Mouse (Mus musculus) limb, embryonic 15.5 days (tissue): ENCODE measurements around the gene Rap1gap2. TPM values are rescaled to one million over a fixed set of nuclear protein-coding genes. Genes with fewer than 3 reads are reported as not detected.

ENCODE experiments used
- ATAC-seq: fragments of 200-750 bp; cut with Nextera tagmentation; 2 replicates; pipeline ENCODE4 v1.8.0; 2017; ENCODE audit warnings: low read depth, moderate TSS enrichment; ENCODE audit not compliant: insufficient number of reproducible peaks, low FRiP score, low TSS enrichment
- H3K27ac ChIP-seq: fragments of 300-500 bp; sonication (generic); 2 replicates; pipeline ENCODE4 v1.5.1; 2015; ENCODE audit warnings: moderate library complexity, mild to moderate bottlenecking, inconsistent platforms
- H3K27me3 ChIP-seq: fragments of 300-500 bp; sonication (generic); 2 replicates; pipeline ENCODE4 v1.6.1; 2015; ENCODE audit warnings: inconsistent platforms
- H3K36me3 ChIP-seq: fragments of 300-500 bp; sonication (generic); 2 replicates; pipeline ENCODE4 v1.6.1; 2015; ENCODE audit warnings: inconsistent platforms
- H3K4me1 ChIP-seq: fragments of 300-500 bp; sonication (generic); 2 replicates; pipeline ENCODE4 v1.6.1; 2015; ENCODE audit warnings: inconsistent platforms
- H3K4me2 ChIP-seq: fragments of 300-500 bp; sonication (generic); 2 replicates; pipeline ENCODE4 v1.6.1; 2015; ENCODE audit warnings: mild to moderate bottlenecking, inconsistent platforms
- H3K4me3 ChIP-seq: fragments of 300-500 bp; sonication (generic); 2 replicates; pipeline ENCODE4 v1.5.1; 2015; ENCODE audit warnings: mild to moderate bottlenecking, inconsistent platforms
- H3K9ac ChIP-seq: fragments of 300-500 bp; sonication (generic); 2 replicates; pipeline ENCODE4 v1.6.1; 2015; ENCODE audit warnings: inconsistent platforms
- H3K9me3 ChIP-seq: fragments of 300-500 bp; sonication (generic); 2 replicates; pipeline ENCODE4 v1.6.1; 2016; ENCODE audit warnings: inconsistent platforms
- WGBS: fragments of 180-500 bp; shearing (Covaris S2); methylation state at CpG from one replicate; pipeline ENCODE4 v1.1.7; 2015; 5-methylcytosine and 5-hydroxymethylcytosine counted together
- polyA plus RNA-seq: library from polyadenylated mRNA; unstranded; fragments of >200 nt; fragmentation: Nextera tagmentation; extraction: Ambion mirVana; gene quantifications from 2 replicates; pipeline ENCODE4 v1.2.1, GENCODE M21; 2015

Gene Rap1gap2
- polyA plus RNA-seq, 1 experiment from 2014 or later: 1.6 TPM

DNA sequence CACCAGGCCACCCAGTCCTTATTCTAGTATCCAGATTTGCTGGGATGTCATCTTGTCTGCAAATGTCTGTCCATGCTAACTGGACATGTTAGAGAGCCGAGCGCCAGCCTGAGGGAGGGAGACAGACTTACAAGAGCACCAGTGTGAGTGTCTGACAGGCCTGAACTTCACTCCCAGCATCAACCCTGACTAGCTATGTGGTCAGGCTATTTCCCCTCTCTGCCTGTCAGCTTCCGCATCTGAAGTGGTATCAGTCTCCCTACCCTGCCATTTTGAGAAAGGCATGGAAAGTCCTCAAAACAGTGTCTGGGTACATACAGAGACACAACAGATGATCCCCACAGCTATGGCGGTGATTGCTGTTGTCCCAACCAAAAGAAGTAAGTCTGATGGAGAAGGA, 119.6 kb downstream of the Rap1gap2 start:
- H3K4me3 ChIP-seq: no peak overlapping the region
- H3K27ac ChIP-seq: no peak overlapping the region
- no peaks in the 10 kb centered on the region for H3K4me1 ChIP-seq
- ATAC-seq: no peak
- 84% methylated on average over 4 of the region's 4 CpGs for WGBS
- H3K9ac ChIP-seq: no peak overlapping the region
- H3K36me3 ChIP-seq: no peaks in the 10 kb centered on the region
- no peaks in the 10 kb centered on the region for H3K27me3 ChIP-seq
- no peaks in the 10 kb centered on the region for H3K9me3 ChIP-seq
- H3K4me2 ChIP-seq: no peak overlapping the region

DNA sequence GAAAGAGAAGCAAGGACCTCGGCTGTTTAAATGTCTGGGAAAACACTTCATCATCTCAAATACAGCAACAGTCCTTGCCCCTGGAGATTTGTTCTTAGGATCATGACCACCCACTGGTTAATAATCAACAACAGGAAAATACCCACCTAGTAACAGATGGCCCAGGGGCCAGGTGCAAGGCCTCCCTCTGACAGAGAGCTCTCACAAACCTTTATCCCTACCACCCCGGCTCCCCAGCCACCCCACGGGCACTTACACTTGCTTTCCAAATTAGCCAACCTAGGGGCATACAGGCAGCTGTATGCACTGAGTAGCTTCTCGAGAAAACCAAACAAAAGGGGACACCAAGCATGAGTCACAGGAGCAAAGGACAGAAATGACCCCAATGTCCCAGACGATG, 121.5 kb downstream of the Rap1gap2 start:
- no peaks in the 10 kb centered on the region for H3K36me3 ChIP-seq
- H3K9me3 ChIP-seq: no peaks in the 10 kb centered on the region
- ATAC-seq: no peak
- no peak overlapping the region for H3K4me2 ChIP-seq
- H3K9ac ChIP-seq: no peak overlapping the region
- H3K27ac ChIP-seq: no peak overlapping the region
- no peaks in the 10 kb centered on the region for H3K27me3 ChIP-seq
- H3K4me1 ChIP-seq: no peaks in the 10 kb centered on the region
- no peak overlapping the region for H3K4me3 ChIP-seq
- 55% methylated on average over 5 of the region's 5 CpGs for WGBS

DNA sequence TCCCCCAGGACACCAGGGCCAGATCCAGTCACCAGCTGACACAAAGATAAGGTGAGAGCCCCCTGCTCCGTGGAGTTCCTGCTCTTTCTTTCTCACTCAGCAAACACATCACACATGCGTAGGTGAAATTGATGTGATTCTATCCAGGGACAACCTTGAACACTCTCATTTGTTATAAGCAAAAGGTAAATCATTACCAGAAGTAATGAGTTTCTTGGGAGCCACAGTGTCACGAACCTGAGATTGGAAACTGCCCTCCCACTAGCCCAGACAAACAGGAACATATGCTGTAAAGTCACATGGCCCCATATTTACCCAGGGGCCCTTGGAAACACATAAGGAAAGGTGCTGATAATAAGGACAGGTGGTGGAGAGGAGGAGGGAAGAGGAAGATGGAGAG, 122.8 kb downstream of the Rap1gap2 start:
- H3K27me3 ChIP-seq: no peaks in the 10 kb centered on the region

GRCm38 (mm10) chr11:74485435-74486217, 125.1 kb downstream of the Rap1gap2 start:
- Histone ChIP-seq H3K9ac (no peak overlapping the region), H3K9me3 (no peaks in the 10 kb centered on the region), H3K4me3 (no peak overlapping the region), H3K27me3 (no peaks in the 10 kb centered on the region), H3K4me2 (no peak overlapping the region), H3K4me1 (no peaks in the 10 kb centered on the region), H3K36me3 (no peaks in the 10 kb centered on the region), H3K27ac (no peak overlapping the region)
- 83% methylated on average over 7 of the region's 7 CpGs for WGBS
- no peak for ATAC-seq

More for the DNA sequence above, 122.8 kb downstream of the Rap1gap2 start:
- H3K4me1 ChIP-seq: no peaks in the 10 kb centered on the region
- no peaks in the 10 kb centered on the region for H3K9me3 ChIP-seq
- H3K27ac ChIP-seq: no peak overlapping the region
- ATAC-seq: no peak
- H3K4me2 ChIP-seq: no peak overlapping the region
- H3K36me3 ChIP-seq: no peaks in the 10 kb centered on the region
- WGBS: 56% methylated on average over 3 of the region's 3 CpGs
- H3K9ac ChIP-seq: no peak overlapping the region
- H3K4me3 ChIP-seq: no peak overlapping the region

GRCm38 (mm10) chr11:74483871-74484270, 126.8 kb downstream of the Rap1gap2 start:
- no peaks in the 10 kb centered on the region for H3K4me1 ChIP-seq
- WGBS: 81% methylated on average over 5 of the region's 5 CpGs
- H3K36me3 ChIP-seq: no peaks in the 10 kb centered on the region
- no peaks in the 10 kb centered on the region for H3K27me3 ChIP-seq
- H3K27ac ChIP-seq: no peak overlapping the region
- H3K4me3 ChIP-seq: no peak overlapping the region
- no peak for ATAC-seq
- H3K9ac ChIP-seq: no peak overlapping the region
- no peak overlapping the region for H3K4me2 ChIP-seq
- H3K9me3 ChIP-seq: no peaks in the 10 kb centered on the region

- Histone ChIP-seq H3K36me3 (no peaks in the 10 kb centered on the region), H3K4me1 (no peaks in the 10 kb centered on the region), H3K27me3 (no peaks in the 10 kb centered on the region), H3K9me3 (no peaks in the 10 kb centered on the region), H3K4me3 (no peak overlapping the region), H3K4me2 (no peak overlapping the region), H3K27ac (no peak overlapping the region), H3K9ac (no peak overlapping the region)
- no peak for ATAC-seq
- WGBS: 77% methylated on average over 6 of the region's 6 CpGs
These were observed 127.4 kb downstream of the Rap1gap2 start for GRCm38 (mm10) chr11:74483153-74483817.

- Histone ChIP-seq H3K4me3 (no peak overlapping the region), H3K36me3 (no peaks in the 10 kb centered on the region), H3K27me3 (no peaks in the 10 kb centered on the region), H3K27ac (no peak overlapping the region), H3K9me3 (no peaks in the 10 kb centered on the region), H3K4me2 (no peak overlapping the region), H3K4me1 (no peaks in the 10 kb centered on the region), H3K9ac (no peak overlapping the region)
- 59% methylated on average over 5 of the region's 5 CpGs for WGBS
- no peak for ATAC-seq
These were observed 128.9 kb downstream of the Rap1gap2 start for GRCm38 (mm10) chr11:74481797-74482196.

- Histone ChIP-seq H3K9me3 (no peaks in the 10 kb centered on the region), H3K4me1 (no peaks in the 10 kb centered on the region), H3K27ac (no peak overlapping the region), H3K9ac (no peak overlapping the region), H3K4me3 (no peak overlapping the region), H3K27me3 (no peaks in the 10 kb centered on the region), H3K4me2 (no peak overlapping the region), H3K36me3 (no peaks in the 10 kb centered on the region)
- 82% methylated on average over 5 of the region's 5 CpGs for WGBS
- ATAC-seq: no peak
These were observed 130.9 kb downstream of the Rap1gap2 start for GRCm38 (mm10) chr11:74479715-74480289.

GRCm38 (mm10) chr11:74478877-74479276, 131.8 kb downstream of the Rap1gap2 start:
- no peak overlapping the region for H3K4me2 ChIP-seq
- H3K27ac ChIP-seq: no peak overlapping the region
- H3K36me3 ChIP-seq: no peaks in the 10 kb centered on the region
- no peaks in the 10 kb centered on the region for H3K9me3 ChIP-seq
- no peak overlapping the region for H3K4me3 ChIP-seq
- no peaks in the 10 kb centered on the region for H3K4me1 ChIP-seq
- WGBS: 87% methylated on average over 2 of the region's 2 CpGs
- no peaks in the 10 kb centered on the region for H3K27me3 ChIP-seq
- H3K9ac ChIP-seq: no peak overlapping the region
- ATAC-seq: no peak

DNA sequence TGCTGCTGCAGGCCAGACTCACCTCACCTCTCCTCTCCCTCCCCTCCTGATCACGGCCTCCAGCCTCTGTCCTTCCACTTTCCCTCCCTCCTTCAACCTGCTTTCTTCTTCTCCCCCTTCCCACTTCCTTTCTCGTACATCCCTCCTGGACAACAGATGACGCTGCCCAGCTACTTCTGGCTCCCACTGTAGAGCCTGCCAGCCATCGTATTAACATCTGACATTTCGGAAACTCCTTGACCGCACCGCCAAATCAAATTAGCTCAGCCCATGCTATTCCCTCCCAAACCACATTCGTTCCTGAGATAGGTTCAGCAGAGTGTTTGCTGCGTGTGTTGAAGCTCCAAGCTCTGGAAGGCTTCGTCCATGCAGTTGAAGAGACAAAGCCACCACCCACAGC, 138.0 kb downstream of the Rap1gap2 start:
- no peak overlapping the region for H3K4me2 ChIP-seq
- no peak overlapping the region for H3K4me3 ChIP-seq
- no peak overlapping the region for H3K27ac ChIP-seq
- 74% methylated on average over 10 of the region's 10 CpGs for WGBS
- no peaks in the 10 kb centered on the region for H3K27me3 ChIP-seq
- H3K9ac ChIP-seq: no peak overlapping the region
- no peaks in the 10 kb centered on the region for H3K9me3 ChIP-seq
- ATAC-seq: no peak
- H3K4me1 ChIP-seq: peaks cover 6% of the 10 kb centered on the region; the same call in 1 of the 2 replicates
- no peaks in the 10 kb centered on the region for H3K36me3 ChIP-seq

GRCm38 (mm10) chr11:74468195-74468594, 142.5 kb downstream of the Rap1gap2 start:
- no peak overlapping the region for H3K9ac ChIP-seq
- H3K27ac ChIP-seq: no peak overlapping the region
- 47% methylated on average over 6 of the region's 6 CpGs for WGBS
- no peaks in the 10 kb centered on the region for H3K27me3 ChIP-seq
- no peak overlapping the region for H3K4me3 ChIP-seq
- no peaks in the 10 kb centered on the region for H3K36me3 ChIP-seq
- H3K4me2 ChIP-seq: no peak overlapping the region
- ATAC-seq: no peak
- no peaks in the 10 kb centered on the region for H3K9me3 ChIP-seq
- peaks cover 6% of the 10 kb centered on the region; the same call in 1 of the 2 replicates for H3K4me1 ChIP-seq

- H3K4me1 ChIP-seq: peaks cover 6% of the 10 kb centered on the region; the same call in 1 of the 2 replicates
- no peak overlapping the region for H3K4me2 ChIP-seq
- H3K27ac ChIP-seq: no peak overlapping the region
- no peak for ATAC-seq
- H3K9me3 ChIP-seq: no peaks in the 10 kb centered on the region
- no peaks in the 10 kb centered on the region for H3K36me3 ChIP-seq
- no peaks in the 10 kb centered on the region for H3K27me3 ChIP-seq
- H3K9ac ChIP-seq: no peak overlapping the region
- H3K4me3 ChIP-seq: no peak overlapping the region
- 30% methylated on average over 7 of the region's 7 CpGs for WGBS
These were observed 145.0 kb downstream of the Rap1gap2 start for GRCm38 (mm10) chr11:74465712-74466111.
